Comparison of ENCODE assay signal across 32 mouse cellular contexts in the genomic region with DNA sequence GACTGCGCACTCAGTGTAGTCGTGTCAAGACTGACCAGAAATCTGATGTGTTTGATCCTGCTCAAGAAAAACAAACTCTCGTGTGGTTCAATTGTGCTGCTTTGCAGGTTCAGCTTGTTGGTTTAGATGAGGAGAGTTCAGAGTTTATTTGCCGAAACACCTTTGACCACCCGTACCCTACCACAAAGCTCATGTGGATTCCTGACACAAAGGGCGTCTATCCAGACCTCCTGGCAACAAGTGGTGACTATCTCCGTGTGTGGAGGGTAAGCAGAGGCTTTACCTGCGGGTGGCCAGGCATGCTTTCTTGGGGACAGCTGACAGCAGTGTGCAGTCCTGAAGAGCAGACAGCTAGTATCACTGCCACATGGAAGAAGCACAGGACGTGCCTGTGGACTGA. TPM values are rescaled to one million over a fixed set of nuclear protein-coding genes. Genes with fewer than 3 reads are reported as not detected.
DNase-seq lines count a peak whose midpoint lies in the region; ATAC-seq and TF ChIP-seq lines count a peak whose summit lies in the region.
"Had no signal": no experiment of that assay in that cellular context is flagged by ENCODE, and none has a peak within 500 bp of the region (broad histone marks: within the 10 kb centered on the region; RNA-seq: fewer than 3 reads in every experiment).

No protein-coding gene starts in this region.

- no peak for ATAC-seq in intestine, postnatal 0 days
- ATAC-seq in intestine, embryonic 15.5 days = no peak
- ATAC-seq in liver, embryonic 11.5 days (replicated peaks; ENCODE audit: low FRiP score) = no peak
- peak; percentile 66 for ATAC-seq in liver, embryonic 16.5 days (ENCODE audit: low read depth)
- ATAC-seq: activated CD4-positive, CD25-positive, alpha-beta regulatory T cell, adult 4 months; forebrain, embryonic 15.5 days had no signal

- peak; percentile 95 for DNase-seq in liver, adult 2 months (ENCODE audit: extremely low read depth, low read depth, low spot score)
- DNase-seq in liver, embryonic 11.5 days (ENCODE audit: low spot score) = no peak
- no peak for DNase-seq in spleen, adult 12 weeks (ENCODE audit: low spot score)
- DNase-seq: adrenal gland, adult 8-10 months; adrenal gland, postnatal 25 days; cerebellum, adult 11-12 months; cerebellum, adult 8-10 months; cerebellum, postnatal 10 days; cerebellum, postnatal 36 days; embryo, embryonic 11 days; gastrocnemius, postnatal 25 days; heart, adult 18-20 months had no signal

- H3K79me2 ChIP-seq in liver, adult 2 months (ENCODE audit: control insufficient read depth, insufficient read depth, low read length) = peaks cover 12% of the 10 kb centered on the region; the same call in 1 of the 2 replicates

- no peaks in the 10 kb centered on the region for H3K27me3 ChIP-seq in intestine, postnatal 0 days (replicated peaks; ENCODE audit: control insufficient read depth, insufficient read depth, low read length)
- H3K27me3 ChIP-seq in intestine, embryonic 15.5 days (replicated peaks) = no peaks in the 10 kb centered on the region
- H3K27me3 ChIP-seq in liver, adult 2 months (ENCODE audit: control insufficient read depth, insufficient read depth, low read length) = no peaks in the 10 kb centered on the region
- no peaks in the 10 kb centered on the region for H3K27me3 ChIP-seq in liver, embryonic 11.5 days (replicated peaks; ENCODE audit: control insufficient read depth, insufficient read depth, low read length)
- H3K27me3 ChIP-seq in liver, embryonic 16.5 days (ENCODE audit: control insufficient read depth, insufficient read depth, low read depth, low read length) = no peaks in the 10 kb centered on the region
- H3K27me3 ChIP-seq: embryonic facial prominence, embryonic 13.5 days; forebrain, embryonic 12.5 days; forebrain, embryonic 15.5 days; heart, embryonic 13.5 days; hindbrain, embryonic 12.5 days; hindbrain, embryonic 15.5 days had no signal

- 0 out of 2 replicates have a peak overlapping the region, but pooled peaks have one; percentile 5 for H3K27ac ChIP-seq in intestine, postnatal 0 days (ENCODE audit: low read depth, low read length)
- H3K27ac ChIP-seq in intestine, embryonic 15.5 days = no peak overlapping the region
- peak overlapping the region; percentile 78 for H3K27ac ChIP-seq in liver, adult 2 months (replicated peaks; ENCODE audit: insufficient read depth, low read depth, low read length)
- no peak overlapping the region for H3K27ac ChIP-seq in liver, embryonic 11.5 days (ENCODE audit: low read depth, low read length)
- H3K27ac ChIP-seq in liver, embryonic 16.5 days (ENCODE audit: low read length) = peak overlapping the region; percentile 26; the same call in 1 of the 2 replicates
- H3K27ac ChIP-seq: embryonic facial prominence, embryonic 10.5 days; embryonic facial prominence, embryonic 13.5 days; forebrain, embryonic 12.5 days; forebrain, embryonic 15.5 days; heart, embryonic 10.5 days; heart, embryonic 13.5 days; hindbrain, embryonic 12.5 days; hindbrain, embryonic 15.5 days had no signal

- no peaks in the 10 kb centered on the region for H3K9me3 ChIP-seq in intestine, postnatal 0 days (ENCODE audit: control insufficient read depth)
- no peaks in the 10 kb centered on the region for H3K9me3 ChIP-seq in intestine, embryonic 15.5 days
- H3K9me3 ChIP-seq in liver, embryonic 11.5 days (ENCODE audit: control insufficient read depth, low read length) = no peaks in the 10 kb centered on the region
- H3K9me3 ChIP-seq in liver, embryonic 16.5 days (replicated peaks; ENCODE audit: control insufficient read depth, low read length) = no peaks in the 10 kb centered on the region
- H3K9me3 ChIP-seq: embryonic facial prominence, embryonic 10.5 days; embryonic facial prominence, embryonic 13.5 days; forebrain, embryonic 12.5 days; forebrain, embryonic 15.5 days; heart, embryonic 10.5 days; heart, embryonic 13.5 days; hindbrain, embryonic 12.5 days; hindbrain, embryonic 15.5 days had no signal

- H3K4me1 ChIP-seq in intestine, postnatal 0 days (replicated peaks; ENCODE audit: control insufficient read depth, insufficient read depth, low read length) = no peaks in the 10 kb centered on the region
- H3K4me1 ChIP-seq in intestine, embryonic 15.5 days (replicated peaks) = no peaks in the 10 kb centered on the region
- H3K4me1 ChIP-seq in liver, adult 2 months (ENCODE audit: control insufficient read depth, insufficient read depth, low read length) = peaks cover 13% of the 10 kb centered on the region
- no peaks in the 10 kb centered on the region; the same call in 1 of the 2 replicates for H3K4me1 ChIP-seq in liver, embryonic 11.5 days (replicated peaks; ENCODE audit: control insufficient read depth, insufficient read depth, low read length)
- peaks cover 3% of the 10 kb centered on the region for H3K4me1 ChIP-seq in liver, embryonic 16.5 days (ENCODE audit: control insufficient read depth, low read depth, low read length)
- H3K4me1 ChIP-seq: embryonic facial prominence, embryonic 10.5 days; embryonic facial prominence, embryonic 13.5 days; forebrain, embryonic 12.5 days; forebrain, embryonic 15.5 days; heart, embryonic 10.5 days; hindbrain, embryonic 12.5 days; hindbrain, embryonic 15.5 days had no signal

- H3K4me2 ChIP-seq in intestine, postnatal 0 days (replicated peaks; ENCODE audit: low read depth) = no peak overlapping the region
- H3K4me2 ChIP-seq in intestine, embryonic 15.5 days (replicated peaks) = no peak overlapping the region
- H3K4me2 ChIP-seq in liver, embryonic 11.5 days = no peak overlapping the region
- no peak overlapping the region for H3K4me2 ChIP-seq in liver, embryonic 16.5 days (ENCODE audit: low read depth, low read length)
- H3K4me2 ChIP-seq: embryonic facial prominence, embryonic 13.5 days; forebrain, embryonic 12.5 days; forebrain, embryonic 15.5 days; heart, embryonic 13.5 days; hindbrain, embryonic 12.5 days; hindbrain, embryonic 15.5 days had no signal

- 78% methylated on average over 9 of the region's 9 CpGs for WGBS in intestine, postnatal 0 days
- WGBS in intestine, embryonic 15.5 days = 81% methylated on average over 9 of the region's 9 CpGs
- WGBS in liver, adult 2 months = 30% methylated on average over 9 of the region's 9 CpGs
- 80% methylated on average over 9 of the region's 9 CpGs for WGBS in liver, embryonic 11.5 days
- WGBS in liver, embryonic 16.5 days (ENCODE audit: insufficient replicate concordance) = 68% methylated on average over 9 of the region's 9 CpGs

- no peak overlapping the region for H3K9ac ChIP-seq in intestine, postnatal 0 days (ENCODE audit: low read depth, low read length)
- no peak overlapping the region for H3K9ac ChIP-seq in intestine, embryonic 15.5 days
- H3K9ac ChIP-seq in liver, adult 2 months (ENCODE audit: low read depth, low read length) = peak overlapping the region; percentile 10; the same call in 1 of the 2 replicates
- no peak overlapping the region for H3K9ac ChIP-seq in liver, embryonic 11.5 days (ENCODE audit: low read depth, low read length)
- no peak overlapping the region for H3K9ac ChIP-seq in liver, embryonic 16.5 days (ENCODE audit: low read depth, low read length)
- H3K9ac ChIP-seq: embryonic facial prominence, embryonic 13.5 days; forebrain, embryonic 12.5 days; forebrain, embryonic 15.5 days; heart, embryonic 13.5 days; hindbrain, embryonic 12.5 days; hindbrain, embryonic 15.5 days had no signal

- no peak for TF ChIP-seq CTCF in intestine, postnatal 0 days (IDR thresholded peaks at IDR 0.05; ENCODE audit: low read depth)
- TF ChIP-seq CTCF in liver, adult 2 months (IDR thresholded peaks at IDR 0.05; ENCODE audit: low read depth, low read length) = no peak

- no peak overlapping the region for H3K4me3 ChIP-seq in intestine, postnatal 0 days (ENCODE audit: low read depth, low read length)
- no peak overlapping the region for H3K4me3 ChIP-seq in intestine, embryonic 15.5 days (replicated peaks)
- no peak overlapping the region for H3K4me3 ChIP-seq in liver, adult 2 months (ENCODE audit: insufficient read depth, low read depth, low read length)
- no peak overlapping the region for H3K4me3 ChIP-seq in liver, embryonic 11.5 days (ENCODE audit: low read depth, low read length)
- no peak overlapping the region for H3K4me3 ChIP-seq in liver, embryonic 16.5 days (ENCODE audit: low read depth, low read length)
- H3K4me3 ChIP-seq: embryonic facial prominence, embryonic 10.5 days; embryonic facial prominence, embryonic 13.5 days; erythroblast, embryonic 14.5 days; forebrain, embryonic 12.5 days; forebrain, embryonic 15.5 days; heart, embryonic 10.5 days; heart, embryonic 13.5 days; hindbrain, embryonic 12.5 days; hindbrain, embryonic 15.5 days had no signal

- no peak for TF ChIP-seq POLR2A in liver, adult 2 months (IDR thresholded peaks at IDR 0.05; ENCODE audit: extremely low read depth, insufficient read depth, low read length)

- peaks cover 42% of the 10 kb centered on the region for H3K36me3 ChIP-seq in intestine, postnatal 0 days (ENCODE audit: control insufficient read depth, insufficient read depth)
- peaks cover 29% of the 10 kb centered on the region for H3K36me3 ChIP-seq in intestine, embryonic 15.5 days
- peaks cover 9% of the 10 kb centered on the region; the same call in 1 of the 2 replicates for H3K36me3 ChIP-seq in liver, adult 2 months (ENCODE audit: control insufficient read depth, insufficient read depth, low read length)
- peaks cover 30% of the 10 kb centered on the region for H3K36me3 ChIP-seq in liver, embryonic 11.5 days (ENCODE audit: control insufficient read depth, insufficient read depth, low read length)
- H3K36me3 ChIP-seq in liver, embryonic 16.5 days (ENCODE audit: control insufficient read depth, insufficient read depth) = peaks cover 21% of the 10 kb centered on the region

RNA-seq across cellular contexts. Expression of gene Dcaf7, which starts 9.9 kb away (rescaled TPM):
- 30.8 and 31.3 TPM in 2 replicates for polyA plus RNA-seq in intestine, postnatal 0 days (2015; fragmentation: Nextera tagmentation; extraction: Ambion mirVana)
- 51.6 and 52.3 TPM in 2 replicates for polyA plus RNA-seq in intestine, embryonic 15.5 days (2015; fragmentation: Nextera tagmentation; extraction: Ambion mirVana)
- total RNA-seq in liver, adult 2 months (2014; rRNA removed) = 17.1 and 24.0 TPM in 2 replicates
- polyA plus RNA-seq in liver, adult 2 months (2012; rRNA removed) = 15.9 and 18.3 TPM in 2 replicates
- polyA plus RNA-seq in liver, embryonic 11.5 days (2014; fragmentation: Nextera tagmentation; extraction: Ambion mirVana) = 53.9 and 61.2 TPM in 2 replicates
- 25.1 and 27.5 TPM in 2 replicates for polyA plus RNA-seq in liver, embryonic 16.5 days (2015; fragmentation: Nextera tagmentation; extraction: Ambion mirVana)

RNA-seq across cellular contexts. Expression of gene Taco1, which starts 19.3 kb away (rescaled TPM):
- polyA plus RNA-seq in intestine, postnatal 0 days (2015; fragmentation: Nextera tagmentation; extraction: Ambion mirVana) = 9.0 and 9.2 TPM in 2 replicates
- 12.0 and 14.0 TPM in 2 replicates for polyA plus RNA-seq in intestine, embryonic 15.5 days (2015; fragmentation: Nextera tagmentation; extraction: Ambion mirVana)
- total RNA-seq in liver, adult 2 months (2014; rRNA removed) = 31.3 and 33.7 TPM in 2 replicates
- 19.1 and 20.0 TPM in 2 replicates for polyA plus RNA-seq in liver, adult 2 months (2012; rRNA removed)
- 12.8 and 13.8 TPM in 2 replicates for polyA plus RNA-seq in liver, embryonic 11.5 days (2014; fragmentation: Nextera tagmentation; extraction: Ambion mirVana)
- polyA plus RNA-seq in liver, embryonic 16.5 days (2015; fragmentation: Nextera tagmentation; extraction: Ambion mirVana) = 5.6 and 6.4 TPM in 2 replicates

RNA-seq across cellular contexts. Expression of gene Map3k3, which starts 37.8 kb away (rescaled TPM):
- 6.2 and 6.6 TPM in 2 replicates for polyA plus RNA-seq in intestine, postnatal 0 days (2015; fragmentation: Nextera tagmentation; extraction: Ambion mirVana)
- 14.2 and 18.0 TPM in 2 replicates for polyA plus RNA-seq in intestine, embryonic 15.5 days (2015; fragmentation: Nextera tagmentation; extraction: Ambion mirVana)
- 12.3 and 14.9 TPM in 2 replicates for total RNA-seq in liver, adult 2 months (2014; rRNA removed)
- 7.6 and 9.7 TPM in 2 replicates for polyA plus RNA-seq in liver, adult 2 months (2012; rRNA removed)
- polyA plus RNA-seq in liver, embryonic 11.5 days (2014; fragmentation: Nextera tagmentation; extraction: Ambion mirVana) = 12.8 and 17.4 TPM in 2 replicates
- polyA plus RNA-seq in liver, embryonic 16.5 days (2015; fragmentation: Nextera tagmentation; extraction: Ambion mirVana) = 2.4 and 3.6 TPM in 2 replicates

RNA-seq across cellular contexts. Expression of gene Kcnh6, which starts 38.7 kb away (rescaled TPM):
- 0.94 and 1.6 TPM in 2 replicates for polyA plus RNA-seq in intestine, postnatal 0 days (2015; fragmentation: Nextera tagmentation; extraction: Ambion mirVana)
- polyA plus RNA-seq in intestine, embryonic 15.5 days (2015; fragmentation: Nextera tagmentation; extraction: Ambion mirVana) = 2.2 and 2.5 TPM in 2 replicates
- total RNA-seq in liver, adult 2 months (2014; rRNA removed) = not detected in 2 replicates
- not detected in 2 replicates for polyA plus RNA-seq in liver, adult 2 months (2012; rRNA removed)
- 0.12 and 0.26 TPM in 2 replicates for polyA plus RNA-seq in liver, embryonic 11.5 days (2014; fragmentation: Nextera tagmentation; extraction: Ambion mirVana)
- polyA plus RNA-seq in liver, embryonic 16.5 days (2015; fragmentation: Nextera tagmentation; extraction: Ambion mirVana) = 0.05 and 0.08 TPM in 2 replicates
- total RNA-seq: gastrocnemius, adult 8-10 months; gastrocnemius, postnatal 25 days had no signal
- polyA plus RNA-seq: activated CD4-positive, CD25-positive, alpha-beta regulatory T cell, adult 4 months; erythroblast, embryonic 14.5 days had no signal

RNA-seq across cellular contexts. Expression of gene Ace3, which starts 52.1 kb away (rescaled TPM):
- not detected in 2 replicates for polyA plus RNA-seq in intestine, postnatal 0 days (2015; fragmentation: Nextera tagmentation; extraction: Ambion mirVana)
- not detected in 2 replicates for polyA plus RNA-seq in intestine, embryonic 15.5 days (2015; fragmentation: Nextera tagmentation; extraction: Ambion mirVana)
- total RNA-seq in liver, adult 2 months (2014; rRNA removed) = not detected in 2 replicates
- not detected in 2 replicates for polyA plus RNA-seq in liver, adult 2 months (2012; rRNA removed)
- not detected in 2 replicates for polyA plus RNA-seq in liver, embryonic 11.5 days (2014; fragmentation: Nextera tagmentation; extraction: Ambion mirVana)
- not detected in 2 replicates for polyA plus RNA-seq in liver, embryonic 16.5 days (2015; fragmentation: Nextera tagmentation; extraction: Ambion mirVana)
- total RNA-seq: adrenal gland, adult 8-10 months; adrenal gland, postnatal 25 days; ES-E14; gastrocnemius, adult 8-10 months; gastrocnemius, postnatal 25 days; heart, adult 18-20 months; heart, postnatal 25 days; hematopoietic stem cell, adult 5-6 weeks had no signal
- polyA plus RNA-seq: activated CD4-positive, CD25-positive, alpha-beta regulatory T cell, adult 4 months; brain, embryonic 14.5 days; cortical plate, adult 2 months; embryonic facial prominence, embryonic 10.5 days; embryonic facial prominence, embryonic 13.5 days; erythroblast, embryonic 14.5 days; forebrain, embryonic 12.5 days; heart, embryonic 10.5 days; heart, embryonic 13.5 days; heart, embryonic 16.5 days; hindbrain, embryonic 12.5 days; hindbrain, embryonic 15.5 days had no signal

Comparison
In these comparisons a context has a peak if more than half of its experiments do, and no peak if none do; other contexts are left out.
1. H3K27ac ChIP-seq: peak in intestine, postnatal 0 days (single experiment), liver, adult 2 months (single experiment) and liver, embryonic 16.5 days (single experiment); none in intestine, embryonic 15.5 days (single experiment) and liver, embryonic 11.5 days (single experiment).